Mouse (Mus musculus): ENCODE data around the gene Sgce. TPM values are rescaled to one million over a fixed set of nuclear protein-coding genes. Genes with fewer than 3 reads are reported as not detected.
A peak's percentile ranks its signal among the peaks of the same experiment; 100 is the strongest.

The Sgce gene
- polyA plus RNA-seq, 1 experiment from 2014 or later = 61.4 TPM

DNA sequence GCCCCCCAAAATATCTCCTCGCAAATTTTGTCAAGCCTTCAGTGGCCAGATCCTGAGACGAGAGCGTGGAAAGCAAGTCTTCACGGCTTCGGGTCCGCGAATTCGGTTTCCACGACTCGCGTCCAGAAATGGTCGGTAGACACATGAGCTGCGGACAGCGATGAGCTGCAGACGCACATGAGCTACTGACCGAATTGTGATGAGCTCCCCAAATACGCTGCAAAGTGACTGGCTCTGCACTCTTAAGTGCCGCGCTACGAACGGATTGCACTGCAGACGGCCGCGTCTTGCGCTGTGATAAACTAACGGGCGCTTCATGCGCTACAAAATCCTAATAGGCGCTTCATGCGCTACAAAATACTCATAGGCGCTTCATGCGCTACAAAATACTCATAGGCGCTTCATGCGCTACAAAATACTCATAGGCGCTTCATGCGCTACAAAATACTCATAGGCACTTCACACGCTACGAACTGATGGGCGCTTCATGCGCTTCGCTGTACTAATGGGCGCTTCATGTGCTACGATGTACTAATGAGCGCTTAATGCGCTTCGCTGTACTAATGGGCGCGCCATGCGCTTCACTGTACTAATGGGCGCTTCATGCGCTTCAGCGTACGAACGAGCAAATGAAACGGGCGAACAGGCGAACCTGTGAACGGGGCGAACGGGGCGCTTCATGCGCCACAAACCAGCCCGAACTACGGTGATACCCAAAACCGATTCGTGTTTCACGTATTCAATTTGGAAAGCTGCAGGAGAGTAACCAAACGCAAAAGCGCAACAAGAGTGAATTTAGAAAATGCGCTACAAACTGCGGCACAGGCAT lies 884 bp upstream of the Sgce start:
- Histone ChIP-seq H3K4me2 (ENCODE audit: low read length) (peak overlapping the region; percentile 72), H3K27ac (ENCODE audit: low read length) (peak overlapping the region; percentile 64), H3K9me3 (replicated peaks; ENCODE audit: control insufficient read depth, low read length, poor library complexity, severe bottlenecking) (peaks cover 11% of the 10 kb centered on the region), H3K9ac (ENCODE audit: low read depth, low read length) (peak overlapping the region; percentile 54), H3K4me1 (ENCODE audit: control insufficient read depth, insufficient read depth, low read length) (peaks cover 2% of the 10 kb centered on the region; the same call in 1 of the 2 replicates), H3K27me3 (ENCODE audit: control insufficient read depth, insufficient read depth, low read depth, low read length) (no peaks in the 10 kb centered on the region), H3K36me3 (ENCODE audit: control insufficient read depth, insufficient read depth, low read length) (no peaks in the 10 kb centered on the region), H3K4me3 (ENCODE audit: low read depth, low read length) (peak overlapping the region; percentile 55)
- ATAC-seq = peak; percentile 33; the same call in 1 of the 2 replicates
- whole genome bisulfite sequencing = 52% methylated on average over 71 of the region's 71 CpGs

DNA sequence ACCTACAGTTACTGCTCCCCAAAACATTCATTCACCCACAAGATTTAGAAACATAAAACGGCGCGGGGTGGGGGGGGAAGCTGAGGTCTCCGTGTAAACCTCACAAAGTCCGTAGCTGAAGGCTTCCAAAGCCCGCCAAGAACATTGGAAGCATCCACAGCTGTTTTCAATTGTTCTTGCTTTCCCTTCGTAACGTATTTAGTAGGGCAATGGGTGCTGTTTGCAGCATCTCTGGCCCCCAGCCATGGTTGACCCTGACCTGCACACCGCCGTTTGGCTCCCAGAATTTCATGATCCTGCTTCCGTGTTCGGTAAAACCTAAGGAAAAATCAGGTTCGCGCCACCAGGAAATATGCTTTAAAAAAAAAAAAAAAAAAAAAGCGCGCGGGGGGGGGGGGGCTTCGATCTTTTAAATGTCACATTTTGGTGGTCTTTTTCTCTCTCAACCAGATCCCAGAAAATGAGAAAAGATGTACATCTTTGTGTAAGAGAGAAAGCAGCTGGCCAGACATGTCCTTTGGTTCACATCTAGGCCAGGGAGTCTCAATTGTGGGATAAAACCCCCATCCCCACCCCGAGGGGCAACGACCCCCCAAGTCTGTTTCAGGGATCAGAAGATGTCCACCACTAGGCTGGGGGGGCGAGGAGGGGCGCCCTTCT lies 841 bp downstream of the Sgce start:
- Histone ChIP-seq H3K4me3 (ENCODE audit: low read depth, low read length) (peak overlapping the region; percentile 55), H3K4me2 (ENCODE audit: low read length) (peak overlapping the region; percentile 53), H3K36me3 (ENCODE audit: control insufficient read depth, insufficient read depth, low read length) (no peaks in the 10 kb centered on the region), H3K9ac (ENCODE audit: low read depth, low read length) (peak overlapping the region; percentile 81), H3K27me3 (ENCODE audit: control insufficient read depth, insufficient read depth, low read depth, low read length) (no peaks in the 10 kb centered on the region), H3K9me3 (replicated peaks; ENCODE audit: control insufficient read depth, low read length, poor library complexity, severe bottlenecking) (peaks cover 11% of the 10 kb centered on the region), H3K4me1 (ENCODE audit: control insufficient read depth, insufficient read depth, low read length) (peaks cover 10% of the 10 kb centered on the region), H3K27ac (ENCODE audit: low read length) (peak overlapping the region; percentile 88)
- 46% methylated on average over 21 of the region's 22 CpGs for WGBS
- ATAC-seq = no peak

DNA sequence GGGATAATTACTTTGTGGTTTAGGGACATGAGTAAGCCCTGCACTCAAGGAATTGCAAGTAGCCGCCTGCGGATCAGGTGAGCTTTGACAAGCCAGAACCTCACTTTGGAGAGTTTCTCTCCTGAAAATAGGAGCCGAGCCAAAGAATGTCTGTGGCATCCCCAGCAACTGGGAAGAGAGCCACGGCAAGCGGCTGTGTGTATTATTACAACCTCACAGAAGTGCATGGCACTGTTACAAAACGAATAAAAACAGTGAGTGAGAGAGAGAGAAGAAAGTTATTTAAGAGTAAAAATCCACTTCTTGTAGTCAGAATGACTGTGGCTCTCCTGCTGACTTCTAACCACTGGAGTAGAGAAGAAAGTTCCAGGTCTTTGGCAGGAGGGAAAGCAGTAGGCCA lies 6.5 kb downstream of the Sgce start:
- Histone ChIP-seq H3K4me2 (ENCODE audit: low read length) (no peak overlapping the region), H3K9ac (ENCODE audit: low read depth, low read length) (no peak overlapping the region), H3K27ac (ENCODE audit: low read length) (no peak overlapping the region), H3K9me3 (replicated peaks; ENCODE audit: control insufficient read depth, low read length, poor library complexity, severe bottlenecking) (no peaks in the 10 kb centered on the region), H3K27me3 (ENCODE audit: control insufficient read depth, insufficient read depth, low read depth, low read length) (no peaks in the 10 kb centered on the region), H3K36me3 (ENCODE audit: control insufficient read depth, insufficient read depth, low read length) (no peaks in the 10 kb centered on the region), H3K4me3 (ENCODE audit: low read depth, low read length) (no peak overlapping the region), H3K4me1 (ENCODE audit: control insufficient read depth, insufficient read depth, low read length) (peaks cover 42% of the 10 kb centered on the region)
- peak; percentile 40; the same call in 1 of the 2 replicates for ATAC-seq
- 22% methylated on average over 6 of the region's 6 CpGs for WGBS

DNA sequence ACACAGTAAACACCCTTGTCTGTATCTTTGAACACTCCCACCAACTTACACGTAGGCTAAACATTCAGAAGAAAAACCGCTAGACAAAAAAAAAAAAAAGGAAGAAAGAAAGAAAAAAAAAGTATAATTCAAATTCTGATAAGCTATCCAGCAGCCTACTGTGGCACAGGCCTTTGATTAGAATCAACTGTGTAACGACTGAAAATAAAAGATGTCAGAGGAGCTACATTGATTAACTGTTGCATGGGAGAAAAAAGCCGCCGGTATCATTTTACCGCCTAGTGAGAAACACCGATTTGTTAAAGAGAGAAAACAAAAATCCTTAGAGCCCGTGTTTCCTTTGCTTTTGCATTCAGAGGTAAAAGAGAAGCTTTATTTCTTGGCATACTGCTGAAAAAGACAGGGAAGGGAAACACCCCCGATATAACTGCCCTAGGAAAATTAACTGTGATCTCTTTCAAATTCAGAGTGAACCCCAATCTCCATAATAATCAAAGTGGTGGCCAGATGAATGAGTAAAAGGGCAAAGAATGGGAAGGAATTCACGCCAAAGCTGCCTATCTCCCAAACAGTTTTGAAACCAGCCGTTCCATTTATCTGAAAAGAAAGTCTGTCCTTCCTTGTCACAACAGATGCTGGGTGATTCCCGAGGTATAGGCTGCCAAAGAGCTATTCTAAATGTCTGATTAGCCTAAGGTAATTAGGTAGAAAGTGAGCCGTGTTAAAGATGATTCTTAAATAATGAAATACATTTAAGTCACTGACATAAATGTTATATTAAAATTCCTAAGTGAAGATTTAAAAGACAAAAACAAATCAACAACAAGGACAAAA lies 7.3 kb downstream of the Sgce start:
- 6% methylated on average over 13 of the region's 13 CpGs for WGBS
- no peak for ATAC-seq
- H3K27ac ChIP-seq (ENCODE audit: low read length) = no peak overlapping the region

DNA sequence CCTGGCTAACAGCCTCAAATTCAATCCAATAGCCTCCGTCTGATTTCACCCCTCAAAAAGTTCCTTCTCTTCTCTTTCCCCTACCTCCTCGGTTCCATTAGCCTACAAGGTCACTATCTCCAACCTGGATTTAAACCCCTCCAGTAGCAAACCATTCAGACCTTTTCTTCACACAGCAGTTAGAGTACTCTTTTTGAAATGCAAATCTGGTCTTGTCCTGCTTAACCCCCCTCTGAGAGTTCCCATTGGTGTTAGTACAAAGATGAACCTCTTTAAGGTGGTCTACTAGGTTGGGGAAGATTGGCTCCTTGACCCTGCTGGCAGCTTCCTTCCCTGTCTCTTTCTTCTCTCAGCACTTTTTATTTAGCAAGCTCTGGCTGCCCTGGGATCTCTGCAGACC lies 8.3 kb downstream of the Sgce start:
- 14% methylated on average over 2 of the region's 2 CpGs for WGBS
- Histone ChIP-seq H3K9me3 (replicated peaks; ENCODE audit: control insufficient read depth, low read length, poor library complexity, severe bottlenecking) (no peaks in the 10 kb centered on the region), H3K36me3 (ENCODE audit: control insufficient read depth, insufficient read depth, low read length) (no peaks in the 10 kb centered on the region), H3K4me3 (ENCODE audit: low read depth, low read length) (no peak overlapping the region), H3K9ac (ENCODE audit: low read depth, low read length) (no peak overlapping the region), H3K4me1 (ENCODE audit: control insufficient read depth, insufficient read depth, low read length) (peaks cover 42% of the 10 kb centered on the region), H3K4me2 (ENCODE audit: low read length) (0 out of 2 replicates have a peak overlapping the region, but pooled peaks have one; percentile 16), H3K27me3 (ENCODE audit: control insufficient read depth, insufficient read depth, low read depth, low read length) (no peaks in the 10 kb centered on the region), H3K27ac (ENCODE audit: low read length) (no peak overlapping the region)
- no peak for ATAC-seq

More for the DNA sequence above, 7.3 kb downstream of the Sgce start:
- H3K27me3 ChIP-seq (ENCODE audit: control insufficient read depth, insufficient read depth, low read depth, low read length) = no peaks in the 10 kb centered on the region
- peaks cover 42% of the 10 kb centered on the region for H3K4me1 ChIP-seq (ENCODE audit: control insufficient read depth, insufficient read depth, low read length)
- peak overlapping the region; percentile 31; the same call in 1 of the 2 replicates for H3K9ac ChIP-seq (ENCODE audit: low read depth, low read length)
- H3K4me2 ChIP-seq (ENCODE audit: low read length) = peak overlapping the region; percentile 37
- no peak overlapping the region for H3K4me3 ChIP-seq (ENCODE audit: low read depth, low read length)
- H3K9me3 ChIP-seq (replicated peaks; ENCODE audit: control insufficient read depth, low read length, poor library complexity, severe bottlenecking) = no peaks in the 10 kb centered on the region
- H3K36me3 ChIP-seq (ENCODE audit: control insufficient read depth, insufficient read depth, low read length) = no peaks in the 10 kb centered on the region

DNA sequence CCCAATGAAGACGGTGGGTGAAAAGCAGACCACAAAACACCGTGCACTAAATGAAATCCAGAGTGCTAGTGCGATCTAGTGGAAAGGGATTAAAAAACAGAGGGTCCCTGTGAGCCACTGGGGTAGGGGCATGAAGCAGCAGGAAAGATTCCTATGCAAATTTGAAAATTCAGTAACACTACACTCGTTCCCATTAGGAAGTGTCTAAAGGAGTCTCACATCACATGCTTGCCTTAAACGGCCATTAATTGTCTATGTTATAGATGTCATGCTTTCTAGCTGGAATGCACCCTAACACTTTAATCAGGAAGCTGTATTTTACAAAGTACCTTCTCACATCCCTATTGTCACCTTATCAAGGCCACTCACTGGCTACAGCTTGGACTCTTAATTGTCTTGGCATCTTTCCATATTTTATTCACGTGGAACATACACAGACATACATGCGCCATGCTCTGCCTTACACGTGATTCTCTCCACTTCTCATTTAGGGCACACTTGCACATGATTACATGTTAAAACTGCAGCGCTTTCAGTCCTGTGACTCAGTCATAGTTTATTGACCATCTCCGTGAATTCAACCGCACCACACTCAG lies 8.9 kb downstream of the Sgce start:
- Histone ChIP-seq H3K4me2 (ENCODE audit: low read length) (0 out of 2 replicates have a peak overlapping the region, but pooled peaks have one; percentile 16), H3K9ac (ENCODE audit: low read depth, low read length) (no peak overlapping the region), H3K9me3 (replicated peaks; ENCODE audit: control insufficient read depth, low read length, poor library complexity, severe bottlenecking) (no peaks in the 10 kb centered on the region), H3K36me3 (ENCODE audit: control insufficient read depth, insufficient read depth, low read length) (no peaks in the 10 kb centered on the region), H3K27ac (ENCODE audit: low read length) (no peak overlapping the region), H3K4me1 (ENCODE audit: control insufficient read depth, insufficient read depth, low read length) (peaks cover 42% of the 10 kb centered on the region), H3K27me3 (ENCODE audit: control insufficient read depth, insufficient read depth, low read depth, low read length) (no peaks in the 10 kb centered on the region), H3K4me3 (ENCODE audit: low read depth, low read length) (no peak overlapping the region)
- ATAC-seq = no peak
- WGBS = 25% methylated on average over 11 of the region's 11 CpGs

DNA sequence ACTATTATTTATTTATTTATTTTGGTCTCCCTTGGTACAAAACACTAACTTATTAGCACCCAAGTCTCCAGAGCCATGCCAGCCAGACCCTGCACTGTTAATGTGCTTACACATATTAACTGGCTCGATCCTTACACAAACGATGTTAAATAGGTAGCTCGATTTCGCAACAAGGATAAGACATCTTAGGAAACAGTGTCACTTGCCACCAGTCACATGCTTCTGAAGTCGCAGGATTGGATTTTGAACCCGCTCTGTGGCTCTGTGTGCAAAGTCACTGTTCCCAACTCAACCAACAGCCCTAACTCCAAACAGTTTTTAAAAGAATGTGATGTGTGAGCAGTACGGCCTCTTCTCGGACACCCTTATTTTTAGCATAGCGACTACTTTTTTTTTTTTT lies 10.6 kb downstream of the Sgce start:
- Histone ChIP-seq H3K9ac (ENCODE audit: low read depth, low read length) (no peak overlapping the region), H3K4me2 (ENCODE audit: low read length) (no peak overlapping the region), H3K27me3 (ENCODE audit: control insufficient read depth, insufficient read depth, low read depth, low read length) (no peaks in the 10 kb centered on the region), H3K4me1 (ENCODE audit: control insufficient read depth, insufficient read depth, low read length) (peaks cover 34% of the 10 kb centered on the region), H3K4me3 (ENCODE audit: low read depth, low read length) (no peak overlapping the region), H3K36me3 (ENCODE audit: control insufficient read depth, insufficient read depth, low read length) (no peaks in the 10 kb centered on the region), H3K27ac (ENCODE audit: low read length) (no peak overlapping the region), H3K9me3 (replicated peaks; ENCODE audit: control insufficient read depth, low read length, poor library complexity, severe bottlenecking) (no peaks in the 10 kb centered on the region)
- WGBS = 82% methylated on average over 9 of the region's 9 CpGs
- ATAC-seq = no peak

DNA sequence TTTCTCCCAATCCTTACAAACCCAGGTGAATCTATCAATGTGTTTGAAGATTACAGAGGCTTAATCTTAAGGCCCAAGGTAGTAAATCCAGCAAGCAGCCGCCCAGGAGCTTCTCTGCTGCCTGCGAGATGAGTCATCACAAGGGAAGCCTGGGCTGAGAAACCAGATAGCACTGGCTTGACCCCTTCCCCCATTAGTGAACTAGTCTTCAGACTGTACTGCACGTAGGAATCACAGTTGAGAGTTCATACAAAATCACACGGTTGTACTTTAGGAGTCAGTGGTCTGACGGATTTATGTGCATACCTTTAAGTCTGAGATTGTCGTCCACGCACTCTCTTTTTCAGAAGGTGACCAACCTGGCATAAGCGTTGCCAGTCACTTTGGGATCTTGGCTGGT lies 13.8 kb downstream of the Sgce start:
- peaks cover 10% of the 10 kb centered on the region for H3K4me1 ChIP-seq (ENCODE audit: control insufficient read depth, insufficient read depth, low read length)
- no peaks in the 10 kb centered on the region for H3K36me3 ChIP-seq (ENCODE audit: control insufficient read depth, insufficient read depth, low read length)
- H3K4me3 ChIP-seq (ENCODE audit: low read depth, low read length) = no peak overlapping the region
- no peak overlapping the region for H3K4me2 ChIP-seq (ENCODE audit: low read length)
- H3K9me3 ChIP-seq (replicated peaks; ENCODE audit: control insufficient read depth, low read length, poor library complexity, severe bottlenecking) = no peaks in the 10 kb centered on the region
- ATAC-seq = no peak
- whole genome bisulfite sequencing = 82% methylated on average over 8 of the region's 8 CpGs
- H3K9ac ChIP-seq (ENCODE audit: low read depth, low read length) = no peak overlapping the region
- no peaks in the 10 kb centered on the region for H3K27me3 ChIP-seq (ENCODE audit: control insufficient read depth, insufficient read depth, low read depth, low read length)
- no peak overlapping the region for H3K27ac ChIP-seq (ENCODE audit: low read length)

All from midbrain, embryonic 16.5 days (tissue).